12 mouse cellular contexts compared by ENCODE assay signal in the genomic region with DNA sequence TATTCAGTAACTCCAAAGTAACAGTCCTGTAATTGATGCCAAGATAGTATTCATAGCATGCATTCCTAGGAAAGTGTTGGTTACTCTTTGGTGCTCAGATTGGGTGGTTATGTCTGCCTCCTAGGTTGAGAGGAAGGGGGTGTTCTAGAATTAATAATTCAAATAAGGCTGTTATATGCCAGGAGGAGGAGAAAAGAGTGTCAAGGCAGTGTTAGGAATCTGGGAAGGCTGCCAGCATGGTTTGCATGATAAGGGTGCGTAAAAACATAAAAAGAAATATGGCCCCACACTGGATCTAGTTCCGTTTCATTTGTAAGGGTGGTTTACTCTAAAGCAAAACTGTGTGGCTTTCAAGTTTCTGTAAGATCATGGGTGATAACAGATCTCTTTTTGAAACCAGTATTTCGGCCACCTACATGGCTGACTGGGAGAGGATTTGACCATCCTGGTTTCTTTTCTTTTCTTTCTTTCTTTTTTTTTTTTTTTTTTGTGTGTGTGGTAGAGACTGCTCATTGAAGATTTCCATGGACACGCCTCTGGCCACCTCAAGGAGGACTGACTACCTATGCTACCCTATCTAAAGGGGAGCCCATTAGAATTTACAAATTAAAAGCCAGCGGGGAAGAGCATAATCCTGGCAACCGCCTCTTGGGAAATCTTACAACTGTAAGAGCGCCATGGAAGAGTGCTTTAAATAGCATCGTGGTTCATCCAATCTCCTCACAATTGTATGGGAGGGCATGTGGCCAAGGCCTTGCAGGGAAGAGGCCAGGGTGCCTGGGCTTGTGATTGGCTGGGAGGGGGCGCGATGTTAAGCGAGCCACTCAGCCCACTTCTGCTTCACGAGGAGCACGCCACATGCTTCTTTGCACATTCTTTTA.
DNase-seq lines count a peak whose midpoint lies in the region; ATAC-seq lines count a peak whose summit lies in the region.
"Had no signal": no experiment of that assay in that cellular context is flagged by ENCODE, and none has a peak within 500 bp of the region (broad histone marks: within the 10 kb centered on the region; RNA-seq: fewer than 3 reads in every experiment).

No protein-coding gene starts in this region.

- H3K27ac ChIP-seq in neural tube, embryonic 13.5 days (replicated peaks): no peak overlapping the region
- H3K27ac ChIP-seq in neural tube, embryonic 15.5 days (replicated peaks): no peak overlapping the region
- H3K27ac ChIP-seq in midbrain, embryonic 14.5 days (replicated peaks; ENCODE audit: low read depth, low read length): peak overlapping the region; percentile 26; the same call in 1 of the 2 replicates
- H3K27ac ChIP-seq: intestine, embryonic 15.5 days; liver, embryonic 14.5 days had no signal

- no peaks in the 10 kb centered on the region for H3K27me3 ChIP-seq in neural tube, embryonic 13.5 days
- no peaks in the 10 kb centered on the region for H3K27me3 ChIP-seq in neural tube, embryonic 15.5 days (replicated peaks)
- no peaks in the 10 kb centered on the region for H3K27me3 ChIP-seq in midbrain, embryonic 14.5 days (ENCODE audit: control insufficient read depth, insufficient read depth, low read length)
- H3K27me3 ChIP-seq: CH12.LX; intestine, embryonic 15.5 days had no signal

- peak; percentile 50; the same call in 1 of the 2 replicates for ATAC-seq in neural tube, embryonic 13.5 days (ENCODE audit: low read depth)
- ATAC-seq in neural tube, embryonic 15.5 days (ENCODE audit: low FRiP score): no peak
- peak; percentile 82 for ATAC-seq in midbrain, embryonic 14.5 days (ENCODE audit: low FRiP score, low TSS enrichment)
- ATAC-seq: intestine, embryonic 15.5 days had no signal

- H3K36me3 ChIP-seq in neural tube, embryonic 13.5 days: no peaks in the 10 kb centered on the region
- H3K36me3 ChIP-seq in neural tube, embryonic 15.5 days: no peaks in the 10 kb centered on the region
- no peaks in the 10 kb centered on the region for H3K36me3 ChIP-seq in midbrain, embryonic 14.5 days (ENCODE audit: control insufficient read depth, insufficient read depth, low read length)
- H3K36me3 ChIP-seq: intestine, embryonic 15.5 days had no signal

- intact Hi-C loops in heart, postnatal 25 days (cut with DNase I): no loop called here
- intact Hi-C loops in gastrocnemius, postnatal 36 days (cut with DNase I): no loop called here

- H3K9me3 ChIP-seq in neural tube, embryonic 13.5 days: no peaks in the 10 kb centered on the region; the same call in 1 of the 2 replicates
- H3K9me3 ChIP-seq in neural tube, embryonic 15.5 days (replicated peaks): no peaks in the 10 kb centered on the region
- no peaks in the 10 kb centered on the region for H3K9me3 ChIP-seq in midbrain, embryonic 14.5 days (ENCODE audit: control insufficient read depth, low read length)
- H3K9me3 ChIP-seq: intestine, embryonic 15.5 days had no signal

- DNase-seq in heart, adult 18-20 months: peak; percentile 65 to 69
- no peak for DNase-seq in heart, postnatal 25 days (ENCODE audit: low spot score)
- peak; percentile 42 to 44 for DNase-seq in gastrocnemius, postnatal 36 days
- peak; percentile 74 for DNase-seq in midbrain, embryonic 14.5 days
- no peak for DNase-seq in thymus, postnatal 14 days
- DNase-seq in embryo, embryonic 9.5 days (ENCODE audit: extremely low spot score): no peak

- WGBS in neural tube, embryonic 13.5 days: 62% methylated on average over 13 of the region's 13 CpGs
- WGBS in neural tube, embryonic 15.5 days: 56% methylated on average over 13 of the region's 13 CpGs
- WGBS in midbrain, embryonic 14.5 days: 56% methylated on average over 13 of the region's 13 CpGs

- H3K4me3 ChIP-seq in neural tube, embryonic 13.5 days: no peak overlapping the region
- H3K4me3 ChIP-seq in neural tube, embryonic 15.5 days (replicated peaks): no peak overlapping the region
- H3K4me3 ChIP-seq in midbrain, embryonic 14.5 days (replicated peaks; ENCODE audit: low read depth, low read length): no peak overlapping the region
- H3K4me3 ChIP-seq: intestine, embryonic 15.5 days; myocyte had no signal

- no peak overlapping the region for H3K4me2 ChIP-seq in neural tube, embryonic 13.5 days
- H3K4me2 ChIP-seq in neural tube, embryonic 15.5 days: no peak overlapping the region
- no peak overlapping the region for H3K4me2 ChIP-seq in midbrain, embryonic 14.5 days (ENCODE audit: low read length)
- H3K4me2 ChIP-seq: intestine, embryonic 15.5 days had no signal

- H3K4me1 ChIP-seq in neural tube, embryonic 13.5 days (replicated peaks): peaks cover 13% of the 10 kb centered on the region
- peaks cover 5% of the 10 kb centered on the region for H3K4me1 ChIP-seq in neural tube, embryonic 15.5 days
- H3K4me1 ChIP-seq in midbrain, embryonic 14.5 days (ENCODE audit: control insufficient read depth, insufficient read depth, low read length): no peaks in the 10 kb centered on the region
- H3K4me1 ChIP-seq: intestine, embryonic 15.5 days had no signal

- H3K9ac ChIP-seq in neural tube, embryonic 13.5 days: no peak overlapping the region
- H3K9ac ChIP-seq in neural tube, embryonic 15.5 days (replicated peaks): no peak overlapping the region
- no peak overlapping the region for H3K9ac ChIP-seq in midbrain, embryonic 14.5 days (replicated peaks; ENCODE audit: low read length)
- H3K9ac ChIP-seq: intestine, embryonic 15.5 days; liver, embryonic 14.5 days had no signal

Comparison
In these comparisons a context has a peak if more than half of its experiments do, and no peak if none do; other contexts are left out.
1. DNase-seq: peak in heart, adult 18-20 months (2 of 2), gastrocnemius, postnatal 36 days (2 of 2) and midbrain, embryonic 14.5 days (single experiment); none in heart, postnatal 25 days (single experiment), thymus, postnatal 14 days (single experiment) and embryo, embryonic 9.5 days (single experiment).